9 mouse cellular contexts compared by ENCODE assay signal in the genomic region with DNA sequence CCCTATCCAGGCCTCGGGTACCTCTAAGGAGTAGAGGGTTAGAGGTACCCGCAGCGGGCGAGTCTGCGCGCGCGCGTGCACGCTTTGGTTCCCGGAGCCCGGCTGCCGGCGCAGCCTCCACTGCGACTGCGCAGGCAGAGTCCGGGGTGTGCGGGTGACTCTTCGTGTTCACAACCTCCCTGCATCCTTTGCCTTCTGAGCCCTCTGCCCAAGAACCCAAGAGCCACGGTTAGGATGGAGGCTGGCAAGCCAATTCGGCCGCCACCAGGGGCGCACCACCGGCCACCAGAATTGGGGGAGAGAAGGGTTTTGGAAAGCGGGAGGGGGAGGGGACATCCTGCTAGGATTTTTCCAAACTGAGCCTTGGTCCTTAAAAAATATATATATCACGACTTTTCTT. TPM values are rescaled to one million over a fixed set of nuclear protein-coding genes. Genes with fewer than 3 reads are reported as not detected.
DNase-seq lines count a peak whose midpoint lies in the region; ATAC-seq and TF ChIP-seq lines count a peak whose summit lies in the region.
"Had no signal": no experiment of that assay in that cellular context is flagged by ENCODE, and none has a peak within 500 bp of the region (broad histone marks: within the 10 kb centered on the region; RNA-seq: fewer than 3 reads in every experiment).

No protein-coding gene starts in this region.

- no peak overlapping the region for H3K4me3 ChIP-seq in bone marrow, adult 2 months (replicated peaks; ENCODE audit: control insufficient read depth, low read depth, low read length)
- peak overlapping the region; percentile 31 for H3K4me3 ChIP-seq in forebrain, embryonic 12.5 days (replicated peaks)
- H3K4me3 ChIP-seq in hindbrain, postnatal 0 days (ENCODE audit: low read length), result peak overlapping the region; percentile 25
- H3K4me3 ChIP-seq in neural tube, embryonic 12.5 days, result peak overlapping the region; percentile 21; the same call in 1 of the 2 replicates

- DNase-seq in kidney, adult 18-20 months, result peak; percentile 47
- DNase-seq in kidney, adult 11 months, result no peak
- peak; percentile 77 for DNase-seq in hindbrain, postnatal 0 days (ENCODE audit: low spot score)
- DNase-seq in liver, result peak; percentile 35
- DNase-seq in adipocyte (ENCODE audit: low spot score), result no peak

- no peak for ATAC-seq in forebrain, embryonic 12.5 days (ENCODE audit: low FRiP score)
- no peak for ATAC-seq in hindbrain, postnatal 0 days
- ATAC-seq in neural tube, embryonic 12.5 days (ENCODE audit: low FRiP score, low read depth), result no peak

- WGBS in bone marrow, adult 2 months, result 20% methylated on average over 26 of the region's 26 CpGs
- WGBS in forebrain, embryonic 12.5 days, result 2% methylated on average over 26 of the region's 26 CpGs
- 3% methylated on average over 26 of the region's 26 CpGs for WGBS in hindbrain, postnatal 0 days
- whole genome bisulfite sequencing in neural tube, embryonic 12.5 days, result 3% methylated on average over 26 of the region's 26 CpGs

- peak; percentile 31; the same call in 1 of the 2 replicates for TF ChIP-seq CTCF in bone marrow, adult 2 months (IDR thresholded peaks at IDR 0.05; ENCODE audit: control insufficient read depth, insufficient read depth, low read length)
- TF ChIP-seq CTCF in hindbrain, postnatal 0 days (IDR thresholded peaks at IDR 0.05; ENCODE audit: low read depth), result peak; percentile 77

- no peaks in the 10 kb centered on the region for H3K9me3 ChIP-seq in forebrain, embryonic 12.5 days
- no peaks in the 10 kb centered on the region for H3K9me3 ChIP-seq in hindbrain, postnatal 0 days (ENCODE audit: low read length)
- H3K9me3 ChIP-seq in neural tube, embryonic 12.5 days, result no peaks in the 10 kb centered on the region

- no peak overlapping the region for H3K27ac ChIP-seq in bone marrow, adult 2 months (ENCODE audit: control insufficient read depth, insufficient read depth, low read depth, low read length, poor library complexity)
- H3K27ac ChIP-seq in forebrain, embryonic 12.5 days, result no peak overlapping the region
- H3K27ac ChIP-seq in hindbrain, postnatal 0 days, result 0 out of 2 replicates have a peak overlapping the region, but pooled peaks have one; percentile 99
- no peak overlapping the region for H3K27ac ChIP-seq in neural tube, embryonic 12.5 days
- H3K27ac ChIP-seq: macrophage had no signal

- peak overlapping the region; percentile 55 for H3K4me2 ChIP-seq in forebrain, embryonic 12.5 days
- H3K4me2 ChIP-seq in hindbrain, postnatal 0 days (ENCODE audit: low read depth, low read length), result peak overlapping the region; percentile 69
- peak overlapping the region; percentile 78 for H3K4me2 ChIP-seq in neural tube, embryonic 12.5 days (replicated peaks)

- H3K27me3 ChIP-seq in forebrain, embryonic 12.5 days, result peaks cover 38% of the 10 kb centered on the region
- H3K27me3 ChIP-seq in hindbrain, postnatal 0 days (ENCODE audit: insufficient read depth, low read length), result no peaks in the 10 kb centered on the region
- peaks cover 17% of the 10 kb centered on the region for H3K27me3 ChIP-seq in neural tube, embryonic 12.5 days (replicated peaks)

- no peak for TF ChIP-seq POLR2A in bone marrow, adult 2 months (IDR thresholded peaks at IDR 0.05; ENCODE audit: borderline replicate concordance, control insufficient read depth, low read depth, low read length)

- no peaks in the 10 kb centered on the region for H3K36me3 ChIP-seq in forebrain, embryonic 12.5 days (replicated peaks)
- no peaks in the 10 kb centered on the region for H3K36me3 ChIP-seq in hindbrain, postnatal 0 days (ENCODE audit: insufficient read depth, low read length)
- no peaks in the 10 kb centered on the region for H3K36me3 ChIP-seq in neural tube, embryonic 12.5 days

- no peaks in the 10 kb centered on the region for H3K4me1 ChIP-seq in bone marrow, adult 2 months (ENCODE audit: control insufficient read depth, insufficient read depth, low read length)
- peaks cover 35% of the 10 kb centered on the region for H3K4me1 ChIP-seq in forebrain, embryonic 12.5 days
- no peaks in the 10 kb centered on the region; the same call in 1 of the 2 replicates for H3K4me1 ChIP-seq in hindbrain, postnatal 0 days (ENCODE audit: insufficient read depth, low read length)
- H3K4me1 ChIP-seq in neural tube, embryonic 12.5 days, result peaks cover 16% of the 10 kb centered on the region

- peak overlapping the region; percentile 38; the same call in 1 of the 2 replicates for H3K9ac ChIP-seq in forebrain, embryonic 12.5 days
- peak overlapping the region; percentile 10; the same call in 1 of the 2 replicates for H3K9ac ChIP-seq in hindbrain, postnatal 0 days (replicated peaks; ENCODE audit: low read length)
- H3K9ac ChIP-seq in neural tube, embryonic 12.5 days, result peak overlapping the region; percentile 47; the same call in 1 of the 2 replicates

RNA-seq across cellular contexts. Expression of a gene that starts 2.7 kb away (rescaled TPM):
- polyA plus RNA-seq in bone marrow, adult 2 months (2011; ENCODE audit: insufficient read depth, insufficient read length, low replicate concordance, missing spikeins), result 6.5 and 8.8 TPM in 2 replicates
- 30.4 and 31.3 TPM in 2 replicates for polyA plus RNA-seq in forebrain, embryonic 12.5 days (2016; fragmentation: Nextera tagmentation; extraction: Ambion mirVana)
- 393 and 469 TPM in 2 replicates for total RNA-seq in hindbrain, postnatal 0 days (2014; rRNA removed)
- 54.2 and 54.6 TPM in 2 replicates for polyA plus RNA-seq in hindbrain, postnatal 0 days (2015; fragmentation: Nextera tagmentation; extraction: Ambion mirVana)
- 34.8 and 37.0 TPM in 2 replicates for polyA plus RNA-seq in neural tube, embryonic 12.5 days (2016; fragmentation: Nextera tagmentation; extraction: Ambion mirVana)

RNA-seq across cellular contexts. Expression of a gene that starts 57.8 kb away (rescaled TPM):
- polyA plus RNA-seq in bone marrow, adult 2 months (2011; ENCODE audit: insufficient read depth, insufficient read length, low replicate concordance, missing spikeins), result not detected in 2 replicates
- 0.88 and 0.90 TPM in 2 replicates for polyA plus RNA-seq in forebrain, embryonic 12.5 days (2016; fragmentation: Nextera tagmentation; extraction: Ambion mirVana)
- total RNA-seq in hindbrain, postnatal 0 days (2014; rRNA removed), result 0.40 and 1.7 TPM in 2 replicates
- polyA plus RNA-seq in hindbrain, postnatal 0 days (2015; fragmentation: Nextera tagmentation; extraction: Ambion mirVana), result 0.43 and 0.56 TPM in 2 replicates
- polyA plus RNA-seq in neural tube, embryonic 12.5 days (2016; fragmentation: Nextera tagmentation; extraction: Ambion mirVana), result 0.60 and 0.86 TPM in 2 replicates

RNA-seq across cellular contexts. Expression of a gene that starts 58.1 kb away (rescaled TPM):
- polyA plus RNA-seq in bone marrow, adult 2 months (2011; ENCODE audit: insufficient read depth, insufficient read length, low replicate concordance, missing spikeins), result 48.8 and 55.7 TPM in 2 replicates
- 59.0 and 61.0 TPM in 2 replicates for polyA plus RNA-seq in forebrain, embryonic 12.5 days (2016; fragmentation: Nextera tagmentation; extraction: Ambion mirVana)
- 4.7 and 5.6 TPM in 2 replicates for total RNA-seq in hindbrain, postnatal 0 days (2014; rRNA removed)
- 8.3 and 10.6 TPM in 2 replicates for polyA plus RNA-seq in hindbrain, postnatal 0 days (2015; fragmentation: Nextera tagmentation; extraction: Ambion mirVana)
- 37.1 and 41.6 TPM in 2 replicates for polyA plus RNA-seq in neural tube, embryonic 12.5 days (2016; fragmentation: Nextera tagmentation; extraction: Ambion mirVana)

Comparison
In these comparisons a context has a peak if more than half of its experiments do, and no peak if none do; other contexts are left out.
1. DNase-seq: peak in kidney, adult 18-20 months (single experiment), hindbrain, postnatal 0 days (single experiment) and liver (single experiment); none in kidney, adult 11 months (single experiment) and adipocyte (single experiment).
2. Peak in every context shown above with its lines, with median percentiles within 50 percentile points of each other: H3K4me2 ChIP-seq and H3K9ac ChIP-seq.